Mouse (Mus musculus) myocyte (in vitro differentiated cells): Measurements from ENCODE around the gene Slx4ip.

ENCODE experiments used
- CEBPB ChIP-seq: IDR thresholded peaks from 2 replicates; pipeline ENCODE4 v1.6.1; 2011; ENCODE audit warnings: mild to moderate bottlenecking, moderate library complexity; ENCODE audit not compliant: poor library complexity, insufficient read depth, severe bottlenecking
- E2F4 ChIP-seq: IDR thresholded peaks from one replicate; pipeline ENCODE4 v1.6.1; 2011; ENCODE audit warnings: mild to moderate bottlenecking, control low read depth, moderate library complexity; ENCODE audit not compliant: insufficient read depth
- MAX ChIP-seq: IDR thresholded peaks from one replicate; pipeline ENCODE4 v1.6.1; 2011; ENCODE audit warnings: low read depth, mild to moderate bottlenecking, control low read depth
- MYOD1 ChIP-seq, 3 experiments: IDR thresholded peaks; one replicate each; pipeline ENCODE4 v1.6.1; 2011; ENCODE audit warnings: control low read depth in 2 of 3, low read depth in 2 of 3, mild to moderate bottlenecking in 2 of 3, moderate library complexity in 1 of 3; ENCODE audit not compliant: insufficient read length in 2 of 3, control insufficient read depth in 1 of 3
- POLR2A ChIP-seq: IDR thresholded peaks from one replicate; pipeline ENCODE4 v1.6.1; 2011; ENCODE audit warnings: low read depth, mild to moderate bottlenecking, control low read depth, moderate library complexity; ENCODE audit not compliant: insufficient read length
- POLR2AphosphoS2 ChIP-seq: IDR thresholded peaks from one replicate; pipeline ENCODE4 v1.6.1; 2011; ENCODE audit warnings: low read depth, control low read depth; ENCODE audit not compliant: insufficient read length
- REST ChIP-seq: IDR thresholded peaks from one replicate; pipeline ENCODE4 v1.6.1; 2011; ENCODE audit warnings: mild to moderate bottlenecking, control low read depth, moderate library complexity; ENCODE audit not compliant: insufficient read depth, insufficient read length
- SRF ChIP-seq: IDR thresholded peaks from one replicate; pipeline ENCODE4 v1.6.1; 2011; ENCODE audit warnings: low read depth; ENCODE audit not compliant: control insufficient read depth, insufficient read length
- TCF12 ChIP-seq: IDR thresholded peaks from one replicate; pipeline ENCODE4 v1.6.1; 2011; ENCODE audit warnings: mild to moderate bottlenecking, control low read depth; ENCODE audit not compliant: poor library complexity, insufficient read depth, severe bottlenecking
- TCF3 ChIP-seq: IDR thresholded peaks from one replicate; pipeline ENCODE4 v1.6.1; 2011; ENCODE audit warnings: low read depth, control low read depth; ENCODE audit not compliant: insufficient read length
- USF1 ChIP-seq: IDR thresholded peaks from one replicate; pipeline ENCODE4 v1.6.1; 2011; ENCODE audit warnings: low read depth, mild to moderate bottlenecking, control low read depth, moderate library complexity

DNA sequence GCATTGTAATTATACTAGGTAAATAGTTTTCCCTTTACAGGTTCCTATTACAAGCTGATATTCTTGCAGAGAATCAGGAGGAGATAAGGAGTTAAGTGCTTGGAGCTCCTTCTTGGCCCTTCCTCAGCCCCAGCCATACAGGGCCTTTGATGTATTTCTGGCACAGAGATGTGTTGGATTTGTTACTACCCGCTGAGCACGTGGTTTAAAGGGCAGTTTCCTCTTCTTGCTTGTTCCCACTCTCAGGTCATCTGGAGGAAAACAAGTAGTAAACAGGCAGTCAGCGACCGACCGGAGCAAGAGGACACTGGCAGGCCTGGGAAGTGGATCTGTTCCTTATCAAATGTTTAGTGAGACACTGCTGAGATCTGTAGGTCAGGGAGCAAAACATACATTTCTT, 56.9 kb downstream of the Slx4ip start:
- no peak for TF ChIP-seq POLR2A
- TF ChIP-seq USF1: no peak
- TF ChIP-seq CEBPB: no peak
- TF ChIP-seq POLR2AphosphoS2: no peak
- no peak for TF ChIP-seq E2F4
- TF ChIP-seq SRF: no peak
- TF ChIP-seq REST: no peak
- TF ChIP-seq TCF12: no peak
- no peak for TF ChIP-seq MYOD1 (IDR thresholded peaks at IDR 0.05; ENCODE audit: control insufficient read depth in 1 of 3, insufficient read length in 2 of 3, low read depth in 2 of 3)
- no peak for TF ChIP-seq MAX
- no peak for TF ChIP-seq TCF3
